Mouse (Mus musculus) lung, postnatal 25 days (tissue): ENCODE data around the gene Sell.
A peak's percentile ranks its signal among the peaks of the same experiment; 100 is the strongest.
"Not testable (repeated sequence)": the region's sequence is repeated elsewhere in the genome, so short reads cannot be mapped to it uniquely, and the experiment has no call there.

ENCODE experiments used
- DNase-seq: peaks from one replicate; pipeline ENCODE4 v3.0.0; 2022; ENCODE audit warnings: low spot score

Gene Sell

DNA sequence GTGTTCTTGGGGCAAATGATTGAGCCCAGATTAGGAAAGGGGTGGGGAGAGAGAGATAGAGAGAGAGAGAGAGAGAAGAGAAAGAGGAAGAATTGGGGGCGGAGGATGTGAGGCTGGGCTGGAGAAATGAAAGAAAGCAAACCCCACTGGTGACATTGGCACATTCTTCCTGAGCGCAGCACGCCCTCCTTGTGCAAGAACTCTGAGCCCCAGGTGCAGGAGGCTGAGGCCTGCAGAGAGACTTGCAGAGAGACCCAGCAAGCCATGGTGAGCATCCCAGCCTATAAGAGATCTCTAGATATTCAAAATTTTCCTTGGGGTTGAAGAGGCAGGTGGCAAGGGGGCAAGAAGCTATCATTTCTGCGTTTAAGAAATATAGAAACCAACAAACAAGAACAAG is at the start of gene Sell:
Gene Sell, plus strand, starts transcription at position 58 of the 400 bp plus-strand sequence.
- peak; percentile 42 for DNase-seq

DNA sequence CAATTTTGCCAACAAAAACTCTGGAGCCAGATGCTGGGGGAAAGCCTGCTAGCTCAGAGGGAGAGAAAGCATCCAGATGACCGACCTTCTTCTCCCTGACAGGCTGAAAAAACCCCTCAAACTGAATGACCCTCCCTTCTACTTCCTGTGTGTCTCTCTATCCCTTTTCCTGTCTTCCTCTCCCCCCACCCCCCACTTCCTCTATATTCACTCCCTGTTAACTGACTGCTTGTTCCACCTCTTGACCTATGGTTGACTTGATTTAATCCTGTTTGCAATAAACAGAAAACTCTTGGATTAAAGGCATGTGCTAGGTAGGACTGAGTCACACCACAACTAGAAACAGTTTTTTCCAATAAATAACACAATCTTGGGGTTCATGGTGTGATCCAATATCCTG is 47.2 kb upstream of the Sell start:
- no peak for DNase-seq

DNA sequence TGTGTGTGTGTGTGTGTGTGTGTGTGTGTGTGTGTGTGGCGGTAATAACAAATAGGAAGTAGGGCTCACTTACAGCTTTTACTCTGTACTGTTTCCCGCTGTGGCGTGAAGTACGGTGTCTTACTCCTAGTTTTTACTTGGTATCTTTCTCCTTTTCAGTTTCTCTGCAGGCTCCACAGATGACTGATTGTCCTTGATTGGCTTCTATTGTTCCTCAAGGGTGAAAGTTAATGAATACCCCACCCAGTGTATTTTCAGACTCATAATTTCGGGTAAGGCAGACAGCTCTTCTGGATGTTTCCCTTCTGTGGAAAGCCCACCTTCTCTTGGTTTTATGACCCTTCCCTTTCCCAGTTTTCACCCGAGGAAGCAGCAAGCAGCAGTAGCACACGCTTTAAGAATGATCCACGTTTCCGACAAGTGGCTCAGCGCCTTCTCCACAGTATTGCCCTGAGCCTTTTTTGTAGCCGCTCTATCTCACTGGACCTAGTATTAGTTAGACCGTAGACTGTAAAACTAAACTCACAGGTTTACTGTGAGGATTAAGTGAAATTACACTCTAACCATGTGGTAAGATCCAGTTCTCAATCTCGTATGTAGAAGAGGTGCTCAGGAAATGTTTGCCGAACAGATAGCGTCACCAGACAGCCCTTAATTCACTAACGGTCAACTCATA is 43.4 kb upstream of the Sell start:
- no peak for DNase-seq

DNA sequence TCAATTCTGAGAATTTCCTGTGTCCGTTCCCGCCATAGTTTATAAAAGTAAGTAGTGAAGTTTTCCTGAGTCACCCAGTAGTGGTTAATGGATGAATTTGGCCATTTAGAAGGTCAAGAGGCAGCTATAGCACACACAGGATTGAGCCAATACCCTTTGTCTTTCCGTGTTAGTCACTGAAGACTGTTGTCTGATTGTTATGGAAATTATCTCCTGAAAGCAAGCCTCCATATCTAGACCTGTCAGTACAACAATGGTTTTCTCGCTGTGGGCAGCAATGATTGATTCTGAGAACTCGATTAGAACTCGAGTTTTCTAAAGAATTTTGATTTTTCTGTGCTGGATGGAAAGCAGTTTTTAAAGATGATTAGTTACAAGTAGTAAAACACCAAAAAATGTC is 42.0 kb upstream of the Sell start:
- no peak for DNase-seq

DNA sequence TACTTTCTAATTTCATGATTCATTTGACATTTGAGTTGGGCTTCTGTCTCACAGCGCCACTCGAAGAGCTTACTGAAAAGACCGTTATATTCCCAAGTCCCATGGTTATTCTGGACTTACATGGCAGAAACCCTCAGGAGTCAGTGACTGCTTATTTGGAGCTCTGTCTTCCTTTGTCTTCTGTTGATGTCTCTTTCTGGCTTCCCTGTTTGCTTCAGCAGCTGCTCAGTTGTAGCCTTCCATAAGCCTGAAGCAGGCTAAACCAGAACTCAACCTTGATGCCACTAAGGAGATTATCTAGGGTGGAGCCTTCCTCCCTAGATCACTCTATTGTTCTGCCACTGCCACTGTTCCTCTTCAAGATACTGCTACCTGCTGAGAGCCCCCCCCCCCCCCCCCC is 41.0 kb upstream of the Sell start:
- DNase-seq = not testable (repeated sequence)

DNA sequence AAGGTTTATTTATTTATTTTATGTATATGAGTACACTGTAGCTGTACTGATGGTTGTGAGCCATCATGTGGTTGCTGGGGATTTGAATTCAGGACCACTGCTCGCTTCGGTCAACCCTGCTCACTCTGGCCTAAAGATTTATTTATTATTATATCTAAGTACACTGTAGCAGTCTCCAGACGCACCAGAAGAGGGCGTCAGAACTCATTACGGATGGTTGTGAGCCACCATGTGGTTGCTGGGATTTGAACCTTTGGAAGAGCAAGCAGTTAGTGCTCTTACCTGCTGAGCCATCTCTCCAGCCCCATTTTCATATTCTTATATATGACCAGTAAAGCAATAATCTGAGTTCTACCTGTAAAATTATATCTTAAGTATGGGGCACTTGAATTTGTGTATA is 39.7 kb upstream of the Sell start:
- DNase-seq = not testable (repeated sequence)

DNA sequence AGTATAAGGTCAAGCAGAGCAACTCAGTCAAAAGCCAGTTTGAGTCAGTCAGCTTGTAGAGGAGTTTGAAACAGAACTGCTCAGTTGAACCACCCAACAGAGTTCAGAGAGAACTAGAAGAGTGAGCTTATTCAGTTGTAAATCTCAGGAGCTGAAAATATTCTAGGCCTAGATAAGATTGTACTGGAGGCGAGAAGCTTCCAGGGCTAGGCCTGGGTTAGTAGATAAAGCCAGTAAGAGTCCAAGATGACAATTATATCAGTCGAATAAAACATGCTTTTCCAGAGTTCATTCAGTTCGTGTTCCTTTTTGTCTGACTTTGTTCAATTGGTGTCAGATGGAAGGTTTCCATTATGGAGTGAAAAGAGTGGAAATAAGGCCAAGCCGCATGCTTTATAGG is 36.1 kb upstream of the Sell start:
- DNase-seq = no peak

DNA sequence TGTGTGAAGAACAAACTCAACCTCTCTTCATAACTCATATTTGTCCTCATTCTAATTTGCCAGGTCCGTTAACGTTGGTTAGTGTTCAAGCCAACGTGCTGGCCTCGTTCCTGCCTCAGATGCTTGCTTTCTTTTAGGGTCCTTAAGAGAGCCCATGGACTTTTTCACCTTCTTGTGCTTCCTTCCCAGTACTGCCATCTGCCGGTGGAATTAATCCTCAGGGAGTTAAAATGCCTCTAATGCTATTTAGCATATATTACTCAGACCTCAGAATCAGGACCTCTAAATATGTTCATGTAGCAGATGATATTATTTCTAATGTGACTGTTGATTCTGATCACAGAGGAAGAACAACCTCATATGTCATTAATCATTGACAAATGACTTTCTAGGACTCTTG is 34.4 kb upstream of the Sell start:
- DNase-seq = no peak

DNA sequence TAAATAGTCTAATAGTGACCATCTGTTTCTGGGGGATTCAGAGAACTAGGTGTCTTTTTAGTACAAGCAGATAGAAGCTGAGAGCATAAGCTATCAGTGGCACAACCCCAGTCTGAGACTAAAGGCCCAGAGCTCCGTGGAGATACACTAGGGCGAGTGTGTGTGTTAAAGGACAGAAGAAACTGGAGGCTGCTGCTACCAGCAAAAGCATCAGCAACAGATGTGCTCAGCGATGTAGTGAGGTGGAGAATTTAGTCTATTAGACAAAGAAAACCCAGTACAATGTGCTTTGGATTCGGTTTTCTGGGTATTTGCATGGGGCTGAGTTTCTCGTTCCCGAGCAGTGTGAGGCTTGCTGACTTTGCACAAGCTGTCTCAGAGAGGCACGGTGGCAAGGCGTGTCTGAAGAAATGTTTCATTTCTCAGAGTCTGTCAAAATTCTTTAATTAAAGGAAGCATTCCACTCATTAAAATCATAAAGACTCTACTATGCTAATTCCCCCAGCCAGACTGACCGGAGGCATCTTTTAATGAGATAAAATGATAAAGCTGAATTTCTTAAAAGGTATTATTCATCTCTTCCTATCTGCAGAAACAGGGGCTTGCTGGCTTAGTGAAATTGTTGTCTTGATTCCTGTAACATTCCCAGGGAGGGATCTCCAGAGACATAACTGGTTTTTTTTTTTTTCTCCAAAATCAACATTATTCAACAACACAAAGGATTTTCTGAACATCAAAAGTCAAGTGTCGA is 21.2 kb upstream of the Sell start:
- no peak for DNase-seq

DNA sequence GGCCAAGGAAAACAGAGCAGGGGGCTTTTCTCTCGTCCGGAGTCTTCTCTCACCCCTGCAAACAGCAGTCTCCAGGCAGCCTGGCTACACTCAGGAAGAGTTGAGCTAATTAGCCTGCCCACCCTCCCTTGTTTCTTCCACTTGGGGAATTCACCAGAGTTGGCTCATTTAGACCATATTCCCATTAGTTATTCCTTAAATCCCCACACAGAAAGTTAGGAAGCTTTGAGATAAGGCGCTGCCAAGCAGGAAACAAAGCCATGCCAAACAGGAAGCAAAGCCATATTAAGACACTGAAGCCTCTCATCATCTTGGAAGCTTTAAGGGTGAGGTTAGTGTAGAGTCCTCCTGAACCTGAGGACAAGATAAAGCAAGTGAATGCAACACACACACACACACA is 18.2 kb upstream of the Sell start:
- peak; percentile 11 for DNase-seq

DNA sequence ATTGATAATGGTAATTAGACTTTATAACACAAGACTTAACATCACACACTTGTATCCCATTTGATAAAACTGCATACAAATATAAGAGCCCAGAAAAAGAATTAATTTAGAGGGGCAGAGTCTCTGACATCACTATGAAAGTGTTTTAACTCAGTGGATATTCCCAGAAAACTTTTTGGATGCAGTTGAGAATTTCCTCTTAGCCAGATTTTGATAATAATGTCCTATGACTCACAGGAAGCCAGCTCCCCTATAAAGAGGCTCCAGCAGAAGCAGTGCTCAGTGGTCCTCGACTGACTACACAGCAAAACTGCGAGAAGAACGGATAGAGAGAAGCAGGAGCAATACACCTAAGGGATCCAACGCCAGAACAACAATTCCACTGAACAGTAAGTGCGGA is 13.8 kb upstream of the Sell start, which contains the start of gene Sele:
Gene Sele, plus strand, starts transcription at position 301 of the 400 bp plus-strand sequence.
- DNase-seq = no peak

DNA sequence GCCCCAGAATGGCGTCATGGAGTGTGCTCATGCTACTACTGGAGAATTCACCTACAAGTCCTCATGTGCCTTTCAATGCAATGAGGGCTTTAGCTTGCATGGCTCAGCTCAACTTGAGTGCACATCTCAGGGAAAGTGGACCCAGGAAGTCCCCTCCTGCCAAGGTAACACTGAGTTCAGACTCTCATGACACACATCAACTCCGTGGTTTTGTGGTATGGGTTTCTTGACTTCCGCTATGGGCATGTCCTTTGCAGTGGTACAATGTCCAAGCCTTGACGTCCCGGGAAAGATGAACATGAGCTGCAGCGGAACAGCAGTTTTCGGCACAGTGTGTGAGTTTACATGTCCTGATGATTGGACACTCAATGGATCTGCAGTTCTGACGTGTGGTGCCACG is 8.2 kb upstream of the Sell start:
- DNase-seq = no peak

DNA sequence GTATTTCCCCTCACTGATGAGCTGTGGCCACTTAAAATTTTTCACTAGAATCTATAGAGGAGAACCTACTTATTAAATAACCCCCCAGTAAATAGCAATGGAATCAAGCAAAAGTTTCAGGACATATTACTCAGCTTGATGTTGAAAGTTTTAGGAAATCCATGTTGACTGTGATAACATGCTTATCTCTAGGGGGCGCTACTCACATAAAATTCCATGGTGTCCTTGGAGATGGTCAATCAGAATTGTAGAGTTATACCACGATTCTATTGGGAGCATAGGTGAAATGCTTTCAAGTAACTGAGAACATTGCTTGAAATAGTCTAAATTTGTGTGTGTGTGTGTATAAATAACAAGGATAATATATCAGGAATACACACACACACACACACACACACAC is 7.0 kb upstream of the Sell start:
- no peak for DNase-seq

DNA sequence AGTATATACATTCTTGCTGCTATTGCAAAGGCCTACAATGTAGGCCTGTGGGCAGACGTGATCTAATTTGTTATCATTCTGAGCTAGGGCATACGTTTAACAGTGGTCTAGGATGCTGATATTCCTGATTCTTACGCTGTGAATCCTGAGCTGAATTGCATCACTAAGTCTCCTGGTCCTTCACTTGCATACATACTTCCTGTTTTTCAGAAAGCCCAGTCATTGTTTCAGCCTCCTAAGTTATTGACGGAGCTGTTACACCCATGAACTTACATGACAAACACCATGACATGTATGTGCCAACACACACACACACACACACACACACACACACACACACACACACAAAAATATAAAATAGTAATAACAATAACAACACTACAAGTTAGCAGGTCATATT is 1.7 kb upstream of the Sell start:
- DNase-seq = no peak

DNA sequence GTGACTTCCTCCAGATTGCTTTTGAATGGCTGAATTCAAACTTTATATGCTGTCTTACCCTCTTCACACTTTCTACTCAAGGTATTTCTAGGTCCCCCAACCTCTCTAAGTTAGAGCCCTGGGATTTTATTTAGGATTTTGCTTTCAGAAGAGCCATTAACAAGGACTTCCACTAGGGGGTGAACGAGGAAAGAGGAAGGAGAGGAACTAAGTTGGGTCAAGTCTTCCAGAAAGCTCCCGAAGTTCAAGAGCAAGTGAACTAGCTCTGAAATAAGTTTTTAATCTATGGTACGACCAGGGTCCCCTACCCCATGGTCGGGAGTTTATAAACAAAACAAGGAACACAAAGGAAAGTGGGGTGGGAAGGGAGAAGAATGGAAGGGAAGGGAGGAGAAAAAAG is 504 bp upstream of the Sell start:
- DNase-seq = no peak

DNA sequence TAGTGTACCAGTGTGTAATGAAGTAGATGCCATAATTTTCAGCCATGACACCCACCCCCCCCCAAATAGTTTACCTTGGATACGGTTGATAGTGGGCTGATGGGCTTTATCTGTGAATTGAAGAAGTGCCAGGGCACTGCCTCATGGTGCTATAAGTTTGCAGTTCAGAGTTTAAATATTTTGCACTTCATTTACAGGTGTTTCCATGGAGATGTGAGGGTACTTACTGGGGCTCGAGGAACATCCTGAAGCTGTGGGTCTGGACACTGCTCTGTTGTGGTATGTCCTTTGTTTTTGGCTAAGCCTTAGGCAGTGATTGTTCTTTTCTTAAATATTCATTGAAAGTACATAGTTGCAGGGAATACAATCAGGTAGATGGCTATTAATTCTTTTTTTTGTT is 1.1 kb downstream of the Sell start:
- no peak for DNase-seq

DNA sequence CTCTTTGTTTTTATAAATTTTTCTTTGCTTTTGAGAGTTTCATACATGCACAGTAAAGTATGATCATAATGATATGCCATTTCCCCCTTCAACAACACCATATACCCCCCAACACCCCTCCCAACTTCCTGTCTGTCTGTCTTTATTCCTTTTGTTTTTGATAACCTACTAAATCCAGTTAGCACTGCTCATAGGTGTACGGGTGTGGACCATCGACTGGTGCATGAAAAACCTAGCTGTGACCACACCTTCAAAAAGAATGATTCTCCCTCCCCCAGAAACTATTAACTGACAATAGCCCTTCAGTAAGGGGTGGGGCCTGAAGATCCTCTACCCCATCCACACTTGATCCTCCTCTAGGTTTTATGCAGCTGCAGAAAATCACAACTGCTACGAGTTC is 2.0 kb downstream of the Sell start:
- DNase-seq = no peak

DNA sequence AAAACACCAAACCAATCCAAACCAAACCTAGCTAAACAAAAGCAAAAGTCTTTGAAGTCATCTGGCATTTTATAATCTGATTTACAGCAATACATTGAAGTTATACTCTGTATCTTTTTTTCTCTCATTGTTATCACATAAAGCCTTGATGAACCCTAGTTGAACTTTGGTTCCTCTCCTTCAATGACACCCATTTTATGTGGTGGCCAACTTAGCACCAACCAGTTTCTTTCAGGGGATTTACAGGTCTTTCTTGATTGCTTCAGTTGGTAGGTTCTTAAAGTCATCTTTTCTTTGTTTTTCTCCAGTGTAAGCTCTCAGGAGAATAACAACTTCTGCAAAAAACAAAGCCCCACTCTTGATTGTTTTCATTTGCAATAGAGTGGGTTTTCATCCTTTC is 7.5 kb downstream of the Sell start:
- no peak for DNase-seq

DNA sequence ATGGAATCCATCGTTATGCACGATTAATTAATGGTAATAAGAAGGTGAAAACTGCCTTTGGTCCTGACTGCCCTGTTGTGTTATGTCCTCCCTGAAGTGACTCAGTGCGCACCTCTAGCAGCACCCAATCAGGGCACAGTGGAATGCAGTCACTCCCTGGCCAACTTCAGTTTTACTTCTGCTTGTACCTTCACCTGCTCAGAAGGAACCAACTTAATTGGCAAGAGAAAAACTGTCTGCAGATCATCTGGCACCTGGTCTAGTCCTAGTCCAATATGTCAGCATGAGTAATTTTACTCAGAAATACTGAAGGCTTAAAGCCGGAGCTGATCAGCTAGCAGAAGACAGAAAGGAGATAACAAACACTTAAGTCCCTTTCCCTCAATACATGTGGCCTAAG is 8.7 kb downstream of the Sell start:
- DNase-seq = no peak

DNA sequence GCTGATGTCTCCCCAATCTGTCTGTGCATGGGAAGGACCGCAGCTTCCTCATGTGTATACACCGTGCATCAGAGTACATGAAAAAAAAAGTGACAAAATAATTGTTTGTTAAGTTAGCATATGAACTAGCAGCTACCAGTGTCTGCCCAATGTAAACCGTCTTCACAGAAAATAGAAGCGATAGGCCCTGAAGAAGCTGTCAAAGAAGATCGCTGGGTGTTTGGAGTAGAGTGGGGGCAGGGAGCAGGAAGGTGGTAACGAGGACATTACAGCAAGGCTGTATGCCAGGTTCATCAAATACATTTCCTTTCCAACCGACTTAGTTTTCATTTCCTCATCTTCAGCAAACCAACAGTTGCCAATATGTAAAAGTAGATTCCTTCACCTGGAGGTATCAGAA is 9.3 kb downstream of the Sell start:
- no peak for DNase-seq

DNA sequence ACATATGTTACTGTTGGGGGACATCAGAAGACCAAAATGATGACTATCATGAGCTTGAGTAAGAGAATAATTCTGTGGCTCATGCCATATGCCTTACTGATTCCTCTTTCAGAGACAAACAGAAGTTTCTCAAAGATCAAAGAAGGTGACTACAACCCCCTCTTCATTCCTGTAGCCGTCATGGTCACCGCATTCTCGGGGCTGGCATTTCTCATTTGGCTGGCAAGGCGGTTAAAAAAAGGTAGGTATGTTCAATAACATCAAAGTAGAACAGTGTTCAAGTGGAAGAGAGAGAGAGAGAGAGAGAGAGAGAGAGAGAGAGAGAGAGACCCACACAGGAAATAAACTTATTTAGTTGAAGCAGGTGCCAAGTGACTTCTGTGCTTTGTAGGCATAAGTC is 10.2 kb downstream of the Sell start:
- no peak for DNase-seq

DNA sequence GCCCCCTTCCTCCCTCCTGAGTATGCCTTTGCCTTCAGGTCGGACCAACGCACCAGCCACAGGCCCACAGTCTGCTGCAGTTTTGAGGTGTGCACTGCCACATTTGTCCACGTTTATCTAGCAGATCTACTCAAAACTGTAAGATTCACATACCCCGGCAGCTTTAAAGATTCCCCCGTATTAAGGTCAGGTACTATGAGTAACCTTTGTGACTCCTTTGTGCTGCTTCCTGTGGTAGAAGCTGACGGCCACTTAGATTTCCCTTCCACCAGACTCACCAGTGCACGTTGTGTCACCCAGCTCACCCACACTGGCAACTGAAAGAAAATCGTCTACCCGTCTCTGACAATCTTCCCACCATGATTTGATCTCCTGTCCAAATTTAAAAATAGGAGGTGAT is 11.3 kb downstream of the Sell start:
- no peak for DNase-seq

DNA sequence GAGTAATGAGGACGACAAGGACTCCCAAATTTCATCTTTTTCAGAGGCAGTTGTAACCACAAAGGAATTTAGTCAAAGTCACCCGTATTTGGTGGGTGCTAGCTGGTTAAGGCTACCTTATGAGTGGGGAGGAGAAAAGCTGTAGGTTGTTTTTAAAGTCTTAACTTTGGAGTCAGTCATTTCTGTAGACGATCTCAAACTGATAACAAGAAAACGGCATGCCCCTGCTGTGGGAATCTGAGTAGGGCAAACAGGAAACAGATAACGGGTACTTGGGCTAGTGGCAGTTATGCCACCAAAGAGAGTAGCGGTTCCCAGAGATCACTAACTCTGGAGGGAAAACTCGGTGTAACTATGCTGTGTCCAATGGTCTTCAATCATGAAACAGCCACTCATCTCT is 12.0 kb downstream of the Sell start:
- no peak for DNase-seq

DNA sequence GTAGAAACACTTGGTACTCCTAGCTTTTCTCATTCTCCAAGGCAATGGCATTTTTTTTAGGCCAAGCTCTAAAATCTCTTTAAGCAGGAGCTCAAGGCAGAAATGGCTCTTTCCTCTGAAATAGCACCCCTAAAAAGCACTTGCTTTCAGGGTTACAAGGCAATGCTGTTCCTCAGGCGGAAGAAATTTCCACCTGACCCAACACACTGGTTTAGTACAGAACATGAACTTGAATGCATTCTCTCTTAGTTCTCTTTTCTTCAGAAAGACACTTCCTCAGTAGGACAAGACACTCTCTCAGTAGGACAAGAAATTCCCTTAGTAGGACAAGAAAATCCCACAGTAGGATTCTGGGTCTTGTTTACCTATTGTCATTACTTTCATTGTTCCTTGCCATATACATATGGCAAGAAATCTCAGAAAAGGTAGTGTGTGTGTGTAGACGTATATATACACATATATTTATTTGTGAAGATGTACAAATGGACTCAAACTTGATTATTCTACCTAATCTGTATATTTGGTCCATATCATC is 12.9 kb downstream of the Sell start:
- no peak for DNase-seq
